Mouse (Mus musculus): ENCODE measurements around the gene Ovch2.

The Ovch2 gene

GRCm38 (mm10) chr7:107742963-107743465 is 58.0 kb downstream of the Ovch2 start:
- no peak for DNase-seq

- peak; percentile 37 for DNase-seq
These were observed 62.3 kb downstream of the Ovch2 start for GRCm38 (mm10) chr7:107738726-107739125.

GRCm38 (mm10) chr7:107733162-107733561 is 67.8 kb downstream of the Ovch2 start:
- DNase-seq, result no peak
